Mouse (Mus musculus): ENCODE measurements around the gene Dot1l. TPM values are rescaled to one million over a fixed set of nuclear protein-coding genes. Genes with fewer than 3 reads are reported as not detected.

The Dot1l gene
- polyA plus RNA-seq, 1 experiment from 2014 or later, result 7.5 TPM

DNA sequence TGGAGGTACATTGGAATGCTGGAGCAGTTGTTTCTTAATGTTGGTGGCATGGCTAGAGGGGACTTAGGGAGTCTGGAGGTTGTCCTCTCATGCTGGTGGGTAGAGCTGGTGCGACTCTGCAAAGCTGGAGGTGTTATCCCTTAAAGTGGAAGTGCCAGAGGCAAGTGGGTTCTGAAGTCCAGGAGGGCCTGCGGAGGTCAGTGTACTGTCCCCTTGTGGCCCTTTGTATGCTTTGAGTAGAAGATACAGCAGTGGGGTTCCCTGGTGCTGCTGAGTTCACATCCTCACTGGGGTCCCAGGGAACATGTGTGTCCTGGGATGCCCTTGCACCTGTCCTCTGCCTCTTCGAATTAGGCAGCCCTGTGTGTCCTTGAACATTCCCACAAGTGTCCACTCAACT lies 1.1 kb downstream of the Dot1l start:
- Histone ChIP-seq H3K9ac (ENCODE audit: low read depth, low read length) (peak overlapping the region; percentile 94), H3K27ac (ENCODE audit: low read length) (peak overlapping the region; percentile 17), H3K9me3 (replicated peaks; ENCODE audit: control insufficient read depth, low read length) (no peaks in the 10 kb centered on the region), H3K27me3 (ENCODE audit: control insufficient read depth, insufficient read depth, low read depth, low read length) (no peaks in the 10 kb centered on the region), H3K4me1 (ENCODE audit: control insufficient read depth, low read depth, low read length) (peaks cover 62% of the 10 kb centered on the region), H3K4me2 (ENCODE audit: low read depth, low read length) (peak overlapping the region; percentile 76), H3K4me3 (ENCODE audit: low read depth, low read length) (peak overlapping the region; percentile 97), H3K36me3 (ENCODE audit: control insufficient read depth, insufficient read depth) (no peaks in the 10 kb centered on the region)
- WGBS (ENCODE audit: insufficient replicate concordance), result 28% methylated on average over 3 of the region's 3 CpGs
- ATAC-seq (ENCODE audit: low read depth), result no peak

DNA sequence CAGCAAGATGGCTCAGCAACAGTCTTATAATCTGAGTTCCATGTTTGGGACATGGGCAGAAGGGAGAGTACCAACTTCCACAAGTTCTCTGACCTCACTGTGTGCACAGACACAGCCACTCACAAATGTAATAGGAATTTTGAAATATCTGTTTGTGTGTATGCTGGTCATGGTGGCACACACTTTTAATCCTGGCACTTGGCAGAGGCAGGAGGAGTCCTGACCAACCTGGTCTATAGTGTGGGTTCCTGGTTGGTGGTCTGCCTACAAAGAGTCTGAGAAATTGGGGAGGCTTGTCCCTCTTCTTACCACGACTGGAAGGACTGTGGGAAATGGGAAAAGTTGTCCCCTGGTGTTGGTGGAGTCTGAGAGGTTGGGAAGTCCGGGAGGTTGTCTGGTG lies 1.5 kb downstream of the Dot1l start:
- peak overlapping the region; percentile 97 for H3K4me3 ChIP-seq (ENCODE audit: low read depth, low read length)
- 47% methylated on average over 2 of the region's 2 CpGs for WGBS (ENCODE audit: insufficient replicate concordance)

DNA sequence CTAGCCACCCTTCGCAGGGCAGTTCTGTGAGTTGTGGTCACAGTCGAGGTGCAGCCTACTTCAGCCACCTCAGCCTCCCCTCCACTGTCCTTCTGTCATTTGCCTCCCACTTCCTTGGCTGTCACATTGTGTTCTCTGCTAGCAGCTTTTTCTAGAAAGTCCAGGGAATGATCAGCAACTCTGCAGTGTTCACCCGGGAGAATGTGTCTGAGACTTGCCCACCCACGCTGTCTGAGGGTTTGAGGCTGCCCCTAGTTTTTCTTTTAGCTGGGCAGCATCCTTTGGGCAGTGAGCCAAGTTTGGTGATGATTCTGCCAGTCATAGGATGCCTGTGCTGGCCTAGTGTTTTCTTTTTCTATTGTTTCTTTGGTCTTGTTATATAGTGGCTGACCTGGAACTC lies 2.0 kb downstream of the Dot1l start:
- no peaks in the 10 kb centered on the region for H3K9me3 ChIP-seq (replicated peaks; ENCODE audit: control insufficient read depth, low read length)
- no peak for ATAC-seq (ENCODE audit: low read depth)
- peak overlapping the region; percentile 76 for H3K4me2 ChIP-seq (ENCODE audit: low read depth, low read length)
- peak overlapping the region; percentile 94 for H3K9ac ChIP-seq (ENCODE audit: low read depth, low read length)
- WGBS (ENCODE audit: insufficient replicate concordance), result 53% methylated on average over 4 of the region's 4 CpGs
- no peaks in the 10 kb centered on the region for H3K27me3 ChIP-seq (ENCODE audit: control insufficient read depth, insufficient read depth, low read depth, low read length)
- peak overlapping the region; percentile 97 for H3K4me3 ChIP-seq (ENCODE audit: low read depth, low read length)
- H3K4me1 ChIP-seq (ENCODE audit: control insufficient read depth, low read depth, low read length), result peaks cover 57% of the 10 kb centered on the region
- no peaks in the 10 kb centered on the region for H3K36me3 ChIP-seq (ENCODE audit: control insufficient read depth, insufficient read depth)
- H3K27ac ChIP-seq (ENCODE audit: low read length), result no peak overlapping the region

More for the DNA sequence above, 1.5 kb downstream of the Dot1l start:
- Histone ChIP-seq H3K36me3 (ENCODE audit: control insufficient read depth, insufficient read depth) (no peaks in the 10 kb centered on the region), H3K27me3 (ENCODE audit: control insufficient read depth, insufficient read depth, low read depth, low read length) (no peaks in the 10 kb centered on the region), H3K4me1 (ENCODE audit: control insufficient read depth, low read depth, low read length) (peaks cover 59% of the 10 kb centered on the region), H3K9ac (ENCODE audit: low read depth, low read length) (peak overlapping the region; percentile 94), H3K4me2 (ENCODE audit: low read depth, low read length) (peak overlapping the region; percentile 76), H3K27ac (ENCODE audit: low read length) (no peak overlapping the region; the same call in 1 of the 2 replicates), H3K9me3 (replicated peaks; ENCODE audit: control insufficient read depth, low read length) (no peaks in the 10 kb centered on the region)
- ATAC-seq (ENCODE audit: low read depth), result no peak

DNA sequence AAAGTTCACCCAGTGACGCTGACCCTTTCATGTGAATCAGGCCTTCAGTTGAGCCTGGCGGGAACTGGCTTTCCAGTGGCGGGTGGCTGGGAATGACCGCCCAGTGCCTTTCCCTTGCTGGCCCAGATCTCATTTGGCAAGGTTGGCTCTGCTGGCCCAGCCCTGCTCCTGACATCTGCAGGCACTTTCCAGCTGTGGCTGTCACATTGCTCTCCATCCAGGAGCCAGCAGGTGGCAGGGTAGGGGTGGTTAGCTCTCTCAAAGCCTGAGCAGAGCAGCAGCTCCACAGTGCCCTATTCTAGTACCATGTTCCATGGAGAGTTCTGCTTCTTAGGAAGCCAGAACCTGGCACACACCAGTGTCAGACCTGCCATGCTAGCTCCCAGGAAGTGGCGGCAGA lies 2.7 kb downstream of the Dot1l start:
- Histone ChIP-seq H3K9me3 (replicated peaks; ENCODE audit: control insufficient read depth, low read length) (no peaks in the 10 kb centered on the region), H3K27ac (ENCODE audit: low read length) (no peak overlapping the region), H3K4me2 (ENCODE audit: low read depth, low read length) (0 out of 2 replicates have a peak overlapping the region, but pooled peaks have one; percentile 76), H3K9ac (ENCODE audit: low read depth, low read length) (no peak overlapping the region), H3K4me1 (ENCODE audit: control insufficient read depth, low read depth, low read length) (peaks cover 49% of the 10 kb centered on the region), H3K36me3 (ENCODE audit: control insufficient read depth, insufficient read depth) (no peaks in the 10 kb centered on the region), H3K4me3 (ENCODE audit: low read depth, low read length) (no peak overlapping the region), H3K27me3 (ENCODE audit: control insufficient read depth, insufficient read depth, low read depth, low read length) (no peaks in the 10 kb centered on the region)
- ATAC-seq (ENCODE audit: low read depth), result no peak
- WGBS (ENCODE audit: insufficient replicate concordance), result 49% methylated on average over 5 of the region's 5 CpGs

DNA sequence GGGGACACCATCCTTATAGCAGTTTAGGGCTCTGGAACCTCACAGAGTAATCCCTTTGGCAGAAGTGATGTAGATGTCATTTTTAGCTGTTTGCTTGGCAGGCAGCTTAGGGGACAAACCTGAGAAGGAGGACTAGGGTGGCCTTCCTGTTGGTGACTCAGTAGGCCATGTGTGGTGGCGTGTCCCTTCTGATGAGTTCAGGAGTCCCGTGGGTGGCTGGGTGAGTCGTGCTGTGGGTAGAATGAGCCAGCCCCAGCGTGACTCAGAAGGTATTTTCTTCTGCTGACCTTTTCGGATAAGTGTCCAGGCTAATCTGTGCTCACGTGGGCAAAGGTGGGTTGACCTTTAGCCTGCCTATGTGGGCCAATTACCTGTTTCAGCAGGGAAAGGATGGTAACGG lies 3.6 kb downstream of the Dot1l start:
- Histone ChIP-seq H3K9me3 (replicated peaks; ENCODE audit: control insufficient read depth, low read length) (no peaks in the 10 kb centered on the region), H3K36me3 (ENCODE audit: control insufficient read depth, insufficient read depth) (no peaks in the 10 kb centered on the region), H3K27ac (ENCODE audit: low read length) (no peak overlapping the region), H3K27me3 (ENCODE audit: control insufficient read depth, insufficient read depth, low read depth, low read length) (no peaks in the 10 kb centered on the region), H3K4me1 (ENCODE audit: control insufficient read depth, low read depth, low read length) (peaks cover 48% of the 10 kb centered on the region), H3K9ac (ENCODE audit: low read depth, low read length) (no peak overlapping the region), H3K4me3 (ENCODE audit: low read depth, low read length) (no peak overlapping the region), H3K4me2 (ENCODE audit: low read depth, low read length) (no peak overlapping the region)
- 65% methylated on average over 7 of the region's 7 CpGs for WGBS (ENCODE audit: insufficient replicate concordance)
- ATAC-seq (ENCODE audit: low read depth), result no peak

DNA sequence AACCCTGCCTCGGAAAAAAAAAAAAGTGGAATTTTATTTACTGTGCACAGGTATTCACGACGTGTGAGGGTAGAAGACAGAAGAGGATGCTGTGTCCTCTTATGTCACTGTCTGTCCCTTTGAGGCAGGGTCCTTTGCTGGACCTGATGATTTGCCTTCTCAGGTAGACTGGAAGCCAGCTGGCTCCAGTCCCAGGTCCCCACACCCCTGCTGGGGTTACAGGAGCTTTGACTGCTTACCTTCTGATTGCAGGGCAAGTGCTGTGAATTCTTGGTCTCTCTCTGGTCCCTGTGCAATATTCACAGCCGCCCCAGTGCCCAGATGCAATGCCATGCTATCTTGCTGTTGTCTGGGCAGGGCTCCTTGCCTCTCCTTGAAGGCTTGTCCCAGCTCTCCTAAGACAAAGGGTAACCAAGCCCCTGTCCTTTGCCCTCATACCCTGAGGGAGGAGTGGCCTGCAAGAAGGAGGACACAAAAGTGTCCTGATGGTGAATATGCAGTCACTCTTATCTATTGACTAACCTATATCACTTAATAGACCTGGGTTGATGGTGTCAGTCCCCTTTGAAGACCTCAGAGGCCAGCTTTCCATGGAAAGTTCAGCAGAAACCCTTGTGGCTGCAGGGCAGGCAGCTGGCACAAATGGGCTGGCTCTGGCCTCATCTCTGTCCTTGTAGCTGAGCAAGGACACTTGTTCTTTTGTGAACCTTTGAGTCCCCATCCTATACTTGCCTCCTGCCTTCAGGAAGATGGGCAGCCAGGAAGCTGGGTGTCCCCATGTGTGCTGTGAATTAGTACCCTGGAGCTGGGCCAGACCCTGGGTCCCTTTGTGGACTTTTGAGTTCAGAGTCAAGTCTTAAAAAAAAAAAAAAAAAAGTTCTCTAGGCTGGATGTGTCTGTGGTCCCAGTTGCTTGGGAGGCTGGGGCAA lies 5.9 kb downstream of the Dot1l start:
- Histone ChIP-seq H3K36me3 (ENCODE audit: control insufficient read depth, insufficient read depth) (peaks cover 10% of the 10 kb centered on the region; the same call in 1 of the 2 replicates), H3K4me2 (ENCODE audit: low read depth, low read length) (no peak overlapping the region), H3K9ac (ENCODE audit: low read depth, low read length) (no peak overlapping the region), H3K4me3 (ENCODE audit: low read depth, low read length) (no peak overlapping the region), H3K9me3 (replicated peaks; ENCODE audit: control insufficient read depth, low read length) (no peaks in the 10 kb centered on the region), H3K27me3 (ENCODE audit: control insufficient read depth, insufficient read depth, low read depth, low read length) (no peaks in the 10 kb centered on the region), H3K4me1 (ENCODE audit: control insufficient read depth, low read depth, low read length) (peaks cover 48% of the 10 kb centered on the region), H3K27ac (ENCODE audit: low read length) (no peak overlapping the region)
- no peak for ATAC-seq (ENCODE audit: low read depth)
- 72% methylated on average over 4 of the region's 4 CpGs for WGBS (ENCODE audit: insufficient replicate concordance)

DNA sequence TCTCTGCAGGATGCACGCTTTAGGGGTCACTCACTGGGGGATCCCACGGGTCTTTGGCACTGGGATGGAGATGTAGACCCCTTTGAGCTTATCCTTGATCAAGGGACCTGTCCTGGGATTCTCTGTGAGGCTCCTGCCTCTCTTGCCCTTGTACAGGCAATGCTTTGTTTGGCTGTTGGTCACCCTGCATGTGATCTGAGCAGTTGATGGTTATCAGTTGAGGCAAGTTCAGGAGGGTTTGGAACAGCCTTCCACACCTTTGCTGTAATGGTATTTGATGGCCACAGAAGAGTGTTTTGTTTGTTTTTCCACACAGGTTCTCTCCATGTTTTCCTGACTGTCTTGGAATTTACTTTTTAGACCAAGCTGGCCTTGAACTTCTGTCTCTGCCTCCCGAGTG lies 6.8 kb downstream of the Dot1l start:
- Histone ChIP-seq H3K4me2 (ENCODE audit: low read depth, low read length) (no peak overlapping the region), H3K27ac (ENCODE audit: low read length) (no peak overlapping the region), H3K27me3 (ENCODE audit: control insufficient read depth, insufficient read depth, low read depth, low read length) (no peaks in the 10 kb centered on the region), H3K4me3 (ENCODE audit: low read depth, low read length) (no peak overlapping the region), H3K9ac (ENCODE audit: low read depth, low read length) (no peak overlapping the region), H3K9me3 (replicated peaks; ENCODE audit: control insufficient read depth, low read length) (no peaks in the 10 kb centered on the region), H3K36me3 (ENCODE audit: control insufficient read depth, insufficient read depth) (peaks cover 18% of the 10 kb centered on the region), H3K4me1 (ENCODE audit: control insufficient read depth, low read depth, low read length) (peaks cover 38% of the 10 kb centered on the region)
- WGBS (ENCODE audit: insufficient replicate concordance), result 55% methylated on average over 3 of the region's 3 CpGs
- no peak for ATAC-seq (ENCODE audit: low read depth)

DNA sequence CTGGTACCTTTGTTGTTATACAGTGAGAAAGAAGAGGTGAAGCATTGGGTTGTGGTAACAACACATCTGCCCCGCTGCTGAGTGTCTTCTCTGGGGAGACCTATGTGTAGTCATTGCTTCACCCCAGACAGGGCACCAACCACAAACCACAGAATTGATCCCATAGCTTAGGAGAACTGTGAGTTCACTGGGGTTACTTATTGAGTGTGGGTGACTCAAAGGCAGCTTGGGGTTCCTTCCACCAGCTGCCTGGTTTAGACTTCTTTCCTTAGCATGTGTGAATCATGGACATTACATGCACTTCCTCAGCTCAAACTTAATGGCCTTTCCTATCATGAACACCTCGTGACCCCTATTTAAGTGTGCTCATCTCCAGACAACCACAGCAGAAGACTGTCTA lies 8.5 kb downstream of the Dot1l start:
- H3K36me3 ChIP-seq (ENCODE audit: control insufficient read depth, insufficient read depth), result peaks cover 31% of the 10 kb centered on the region
- 56% methylated on average over 2 of the region's 2 CpGs for WGBS (ENCODE audit: insufficient replicate concordance)
- no peak overlapping the region for H3K27ac ChIP-seq (ENCODE audit: low read length)
- H3K4me2 ChIP-seq (ENCODE audit: low read depth, low read length), result no peak overlapping the region
- no peak overlapping the region for H3K4me3 ChIP-seq (ENCODE audit: low read depth, low read length)
- no peak for ATAC-seq (ENCODE audit: low read depth)
- no peak overlapping the region for H3K9ac ChIP-seq (ENCODE audit: low read depth, low read length)
- H3K27me3 ChIP-seq (ENCODE audit: control insufficient read depth, insufficient read depth, low read depth, low read length), result no peaks in the 10 kb centered on the region
- H3K4me1 ChIP-seq (ENCODE audit: control insufficient read depth, low read depth, low read length), result peaks cover 23% of the 10 kb centered on the region
- no peaks in the 10 kb centered on the region for H3K9me3 ChIP-seq (replicated peaks; ENCODE audit: control insufficient read depth, low read length)

DNA sequence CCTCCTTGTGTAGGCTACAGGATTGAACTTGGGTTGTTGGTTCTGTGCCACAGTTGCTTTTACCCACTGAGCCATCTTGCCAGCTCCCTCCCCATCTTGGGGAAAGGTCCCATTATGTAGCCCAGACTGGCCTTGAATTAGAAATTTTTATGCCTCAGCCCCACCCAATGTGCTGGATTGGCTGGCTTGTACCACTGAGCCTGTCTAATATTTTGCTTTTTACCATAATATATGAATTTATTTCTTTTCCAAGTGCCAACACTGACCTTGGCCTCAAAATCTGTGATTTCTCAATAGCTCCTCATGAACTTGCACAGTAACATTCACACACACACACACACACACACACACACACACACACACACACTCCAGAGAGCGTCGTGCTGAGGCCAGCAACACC lies 10.7 kb downstream of the Dot1l start:
- H3K4me1 ChIP-seq (ENCODE audit: control insufficient read depth, low read depth, low read length), result peaks cover 12% of the 10 kb centered on the region
- 92% methylated on average over 2 of the region's 2 CpGs for WGBS (ENCODE audit: insufficient replicate concordance)
- H3K4me2 ChIP-seq (ENCODE audit: low read depth, low read length), result no peak overlapping the region
- ATAC-seq (ENCODE audit: low read depth), result no peak
- no peak overlapping the region for H3K4me3 ChIP-seq (ENCODE audit: low read depth, low read length)
- H3K36me3 ChIP-seq (ENCODE audit: control insufficient read depth, insufficient read depth), result peaks cover 48% of the 10 kb centered on the region
- no peaks in the 10 kb centered on the region for H3K27me3 ChIP-seq (ENCODE audit: control insufficient read depth, insufficient read depth, low read depth, low read length)
- no peak overlapping the region for H3K27ac ChIP-seq (ENCODE audit: low read length)
- H3K9ac ChIP-seq (ENCODE audit: low read depth, low read length), result no peak overlapping the region
- H3K9me3 ChIP-seq (replicated peaks; ENCODE audit: control insufficient read depth, low read length), result no peaks in the 10 kb centered on the region

Measured in liver, embryonic 16.5 days (tissue).